Mouse (Mus musculus) spleen, adult 18-20 months (tissue): ENCODE results near the gene Rbfox3.
"Not testable (repeated sequence)": the region's sequence is repeated elsewhere in the genome, so short reads cannot be mapped to it uniquely, and the experiment has no call there.

Experiments
- DNase-seq, 2 experiments: peaks; one replicate each; pipeline ENCODE4 v3.0.0; 2022; ENCODE audit warnings: mixed read lengths in 2 of 2

Rbfox3 gene

GRCm38 (mm10) chr11:118811404-118811803 is 100.0 kb downstream of the Rbfox3 start:
- DNase-seq = no peak

GRCm38 (mm10) chr11:118807511-118807910 is 103.9 kb downstream of the Rbfox3 start:
- no peak for DNase-seq

GRCm38 (mm10) chr11:118794856-118795602 is 116.4 kb downstream of the Rbfox3 start:
- DNase-seq = no peak

- no peak for DNase-seq
Observed at GRCm38 (mm10) chr11:118793639-118794021, 117.8 kb downstream of the Rbfox3 start.

- no peak for DNase-seq
Observed at GRCm38 (mm10) chr11:118792916-118793638, 118.3 kb downstream of the Rbfox3 start.

- DNase-seq = no peak
Observed at GRCm38 (mm10) chr11:118792163-118792915, 119.1 kb downstream of the Rbfox3 start.

- no peak for DNase-seq
Observed at GRCm38 (mm10) chr11:118791391-118791790, 120.0 kb downstream of the Rbfox3 start.

GRCm38 (mm10) chr11:118788091-118788490 is 123.3 kb downstream of the Rbfox3 start:
- no peak for DNase-seq

GRCm38 (mm10) chr11:118782677-118783076 is 128.7 kb downstream of the Rbfox3 start:
- DNase-seq = no peak

GRCm38 (mm10) chr11:118775753-118776152 is 135.6 kb downstream of the Rbfox3 start:
- peak in 1 of 2 experiments; percentile 36 for DNase-seq

GRCm38 (mm10) chr11:118774777-118775176 is 136.6 kb downstream of the Rbfox3 start:
- DNase-seq = not testable (repeated sequence)

- DNase-seq = no peak
Observed at GRCm38 (mm10) chr11:118773076-118773583, 138.3 kb downstream of the Rbfox3 start.

- no peak for DNase-seq
Observed at GRCm38 (mm10) chr11:118771358-118771757, 140.0 kb downstream of the Rbfox3 start.

- DNase-seq = no peak
Observed at GRCm38 (mm10) chr11:118770789-118771188, 140.6 kb downstream of the Rbfox3 start.

- DNase-seq = no peak
Observed at GRCm38 (mm10) chr11:118769542-118769941, 141.9 kb downstream of the Rbfox3 start.

GRCm38 (mm10) chr11:118768441-118768840 is 143.0 kb downstream of the Rbfox3 start:
- no peak for DNase-seq

- DNase-seq = no peak
Observed at GRCm38 (mm10) chr11:118767411-118767810, 144.0 kb downstream of the Rbfox3 start.

- no peak for DNase-seq
Observed at GRCm38 (mm10) chr11:118760296-118760988, 151.0 kb downstream of the Rbfox3 start.

GRCm38 (mm10) chr11:118759228-118759627 is 152.2 kb downstream of the Rbfox3 start:
- DNase-seq = no peak

- DNase-seq = no peak
Observed at GRCm38 (mm10) chr11:118758277-118758990, 153.0 kb downstream of the Rbfox3 start.

GRCm38 (mm10) chr11:118757488-118757887 is 153.9 kb downstream of the Rbfox3 start:
- DNase-seq = no peak

- no peak for DNase-seq
Observed at GRCm38 (mm10) chr11:118755003-118755402, 156.4 kb downstream of the Rbfox3 start.
